Mouse (Mus musculus): ENCODE data around the gene Gm10717.
A peak's percentile ranks its signal among the peaks of the same experiment; 100 is the strongest.
"Not testable (repeated sequence)": the region's sequence is repeated elsewhere in the genome, so short reads cannot be mapped to it uniquely, and the experiment has no call there.

The Gm10717 gene

GRCm38 (mm10) chr9:3024912-3025467, at the start of gene Gm10717:
Gm10717 (plus strand) TSS chr9:3025417.
- peak; percentile 54 for DNase-seq (ENCODE audit: low spot score)

DNA sequence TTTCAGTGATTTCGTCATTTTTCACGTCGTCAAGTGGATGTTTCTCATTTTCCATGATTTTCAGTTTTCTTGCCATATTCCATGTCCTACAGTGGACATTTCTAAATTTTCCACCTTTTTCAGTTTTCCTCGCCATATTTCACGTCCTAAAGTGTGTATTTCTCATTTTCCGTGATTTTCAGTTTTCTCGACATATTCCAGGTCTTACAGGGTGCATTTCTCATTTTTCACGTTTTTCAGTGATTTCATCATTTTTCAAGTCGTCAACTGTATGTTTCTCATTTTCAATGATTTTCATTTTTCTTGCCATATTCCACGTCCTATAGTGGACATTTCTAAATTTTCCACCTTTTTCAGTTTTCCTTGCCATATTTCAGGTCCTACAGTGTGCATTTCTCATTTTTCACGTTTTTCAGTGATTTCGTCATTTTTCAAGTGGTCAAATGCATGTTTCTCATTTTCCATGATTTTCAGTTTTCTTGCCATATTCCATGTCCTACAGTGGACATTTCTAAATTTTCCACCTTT, 24.7 kb upstream of the Gm10717 start, which contains the start of gene Gm10722:
TSS of gene Gm10722 (plus strand) at position 478 of the 528 bp plus-strand sequence.
- peak; percentile 39 for DNase-seq (ENCODE audit: low spot score)

- peak; percentile 37 for DNase-seq (ENCODE audit: low spot score)
Observed at GRCm38 (mm10) chr9:3001006-3001405, 24.2 kb upstream of the Gm10717 start.

DNA sequence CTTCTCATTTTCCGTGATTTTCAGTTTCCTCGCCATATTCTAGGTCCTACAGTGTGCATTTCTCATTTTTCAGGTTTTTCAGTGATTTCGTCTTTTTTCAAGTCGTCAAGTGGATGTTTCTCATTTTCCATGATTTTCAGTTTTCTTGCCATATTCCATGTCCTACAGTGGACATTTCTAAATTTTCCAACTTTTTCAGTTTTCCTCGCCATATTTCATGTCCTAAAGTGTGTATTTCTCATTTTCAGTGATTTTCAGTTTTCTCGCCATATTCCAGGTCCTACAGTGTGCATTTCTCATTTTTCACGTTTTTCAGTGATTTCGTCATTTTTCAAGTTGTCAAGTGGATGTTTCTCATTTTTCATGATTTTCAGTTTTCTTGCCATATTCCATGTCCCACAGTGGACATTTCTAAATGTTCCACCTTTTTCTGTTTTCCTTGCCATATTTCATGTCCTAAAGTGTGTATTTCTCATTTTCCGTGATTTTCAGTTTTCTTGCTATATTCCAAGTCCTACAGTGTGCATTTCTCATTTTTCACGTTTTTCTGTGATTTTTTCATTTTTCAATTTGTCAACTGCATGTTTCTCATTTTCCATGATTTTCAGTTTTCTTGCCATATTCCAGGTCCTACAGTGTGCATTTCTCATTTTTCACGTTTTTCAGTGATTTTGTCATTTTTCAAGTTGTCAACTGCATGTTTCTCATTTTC, 23.1 kb upstream of the Gm10717 start:
- DNase-seq (ENCODE audit: low spot score): peak; percentile 96

GRCm38 (mm10) chr9:3002794-3003396, 22.3 kb upstream of the Gm10717 start, which contains the start of gene Gm11168:
Gm11168 (plus strand) TSS chr9:3003346.
- DNase-seq (ENCODE audit: low spot score): not testable (repeated sequence)

- DNase-seq (ENCODE audit: low spot score): not testable (repeated sequence)
Observed at GRCm38 (mm10) chr9:3006179-3006578, 19.0 kb upstream of the Gm10717 start.

DNA sequence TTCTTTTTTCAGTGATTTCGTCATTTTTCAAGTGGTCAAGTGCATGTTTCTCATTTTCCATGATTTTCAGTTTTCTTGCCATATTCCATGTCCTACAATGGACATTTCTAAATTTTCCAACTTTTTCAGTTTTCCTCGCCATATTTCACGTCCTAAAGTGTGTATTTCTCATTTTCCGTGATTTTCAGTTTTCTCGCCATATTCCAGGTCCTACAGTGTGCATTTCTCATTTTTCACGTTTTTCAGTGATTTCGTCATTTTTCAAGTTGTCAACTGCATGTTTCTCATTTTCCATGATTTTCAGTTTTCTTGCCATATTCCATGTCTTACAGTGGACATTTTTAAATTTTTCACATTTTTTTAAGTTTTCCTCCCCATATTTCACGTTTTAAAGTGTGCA, 18.6 kb upstream of the Gm10717 start:
- peak; percentile 94 for DNase-seq (ENCODE audit: low spot score)

GRCm38 (mm10) chr9:3007272-3007671, 17.9 kb upstream of the Gm10717 start:
- not testable (repeated sequence) for DNase-seq (ENCODE audit: low spot score)

GRCm38 (mm10) chr9:3009331-3009730, 15.9 kb upstream of the Gm10717 start:
- not testable (repeated sequence) for DNase-seq (ENCODE audit: low spot score)

GRCm38 (mm10) chr9:3012054-3012621, 13.1 kb upstream of the Gm10717 start:
- DNase-seq (ENCODE audit: low spot score): not testable (repeated sequence)

- DNase-seq (ENCODE audit: low spot score): not testable (repeated sequence)
Observed at GRCm38 (mm10) chr9:3012733-3013279, 12.4 kb upstream of the Gm10717 start, which contains the start of gene Gm10721. Gm10721 (plus strand) TSS chr9:3013140.

GRCm38 (mm10) chr9:3015354-3015753, 9.9 kb upstream of the Gm10717 start, which contains the start of gene Gm10720:
Gm10720 (plus strand) TSS chr9:3015654.
- not testable (repeated sequence) for DNase-seq (ENCODE audit: low spot score)

DNA sequence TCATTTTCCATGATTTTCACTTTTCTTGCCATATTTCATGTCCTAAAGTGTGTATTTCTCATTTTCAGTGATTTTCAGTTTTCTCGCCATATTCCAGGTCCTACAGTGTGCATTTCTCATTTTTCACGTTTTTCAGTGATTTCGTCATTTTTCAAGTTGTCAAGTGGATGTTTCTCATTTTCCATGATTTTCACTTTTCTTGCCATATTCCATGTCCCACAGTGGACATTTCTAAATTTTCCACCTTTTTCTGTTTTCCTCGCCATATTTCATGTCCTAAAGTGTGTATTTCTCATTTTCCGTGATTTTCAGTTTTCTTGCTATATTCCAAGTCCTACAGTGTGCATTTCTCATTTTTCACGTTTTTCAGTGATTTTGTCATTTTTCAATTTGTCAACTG, 9.3 kb upstream of the Gm10717 start:
- DNase-seq (ENCODE audit: low spot score): peak; percentile 1

DNA sequence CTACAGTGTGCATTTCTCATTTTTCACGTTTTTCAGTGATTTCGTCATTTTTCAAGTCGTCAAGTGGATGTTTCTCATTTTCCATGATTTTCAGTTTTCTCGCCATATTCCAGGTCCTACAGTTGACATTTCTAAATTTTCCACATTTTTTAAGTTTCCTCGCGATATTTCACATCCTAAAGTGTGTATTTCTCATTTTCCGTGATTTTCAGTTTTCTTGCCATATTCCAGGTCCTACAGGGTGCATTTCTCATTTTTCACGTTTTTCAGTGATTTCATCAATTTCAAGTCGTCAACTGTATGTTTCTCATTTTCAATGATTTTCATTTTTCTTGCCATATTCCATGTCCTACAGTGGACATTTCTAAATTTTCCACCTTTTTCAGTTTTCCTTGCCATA, 8.1 kb upstream of the Gm10717 start, which contains the start of gene Gm10719:
TSS of gene Gm10719 (plus strand) at position 301 of the 400 bp plus-strand sequence.
- DNase-seq (ENCODE audit: low spot score): not testable (repeated sequence)

GRCm38 (mm10) chr9:3018944-3019343, 6.3 kb upstream of the Gm10717 start:
- peak; percentile 74 for DNase-seq (ENCODE audit: low spot score)

GRCm38 (mm10) chr9:3019835-3020727, 5.1 kb upstream of the Gm10717 start:
- peak; percentile 61 for DNase-seq (ENCODE audit: low spot score)

- DNase-seq (ENCODE audit: low spot score): peak; percentile 77
Observed at GRCm38 (mm10) chr9:3022316-3023008, 2.8 kb upstream of the Gm10717 start.

DNA sequence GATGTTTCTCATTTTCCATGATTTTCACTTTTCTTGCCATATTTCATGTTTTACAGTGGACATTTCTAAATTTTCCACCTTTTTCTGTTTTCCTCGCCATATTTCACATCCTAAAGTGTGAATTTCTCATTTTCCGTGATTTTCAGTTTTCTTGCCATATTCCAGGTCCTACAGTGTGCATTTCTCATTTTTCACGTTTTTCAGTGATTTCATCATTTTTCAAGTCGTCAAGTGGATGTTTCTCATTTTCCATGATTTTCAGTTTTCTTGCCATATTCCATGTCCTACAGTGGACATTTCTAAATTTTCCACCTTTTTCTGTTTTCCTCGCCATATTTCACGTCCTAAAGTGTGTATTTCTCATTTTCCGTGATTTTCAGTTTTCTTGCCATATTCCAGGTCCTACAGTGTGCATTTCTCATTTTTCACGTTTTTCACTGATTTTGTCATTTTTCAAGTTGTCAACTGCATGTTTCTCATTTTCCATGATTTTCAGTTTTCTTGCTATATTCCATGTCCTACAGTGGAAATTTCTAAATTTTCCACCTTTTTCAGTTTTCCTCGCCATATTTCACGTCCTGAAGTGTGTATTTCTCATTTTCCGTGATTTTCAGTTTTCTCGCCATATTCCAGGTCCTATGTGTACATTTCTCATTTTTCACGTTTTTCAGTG, 1.8 kb upstream of the Gm10717 start, which contains the start of gene Gm10718:
TSS of gene Gm10718 (plus strand) at position 236 of the 673 bp plus-strand sequence.
- peak; percentile 63 for DNase-seq (ENCODE audit: low spot score)

- DNase-seq (ENCODE audit: low spot score): peak; percentile 97
Observed at GRCm38 (mm10) chr9:3023985-3024648, 1.1 kb upstream of the Gm10717 start.
